Mouse (Mus musculus) kidney, adult 2 months (tissue): ENCODE results near the gene Gtf3a.

Source experiments
- CTCF ChIP-seq: fragments of 200-500 bp; conservative IDR thresholded peaks from 2 replicates; pipeline ENCODE4 v1.5.1; 2011; ENCODE audit warnings: low read depth, mild to moderate bottlenecking, control low read depth, low read length, moderate library complexity, mixed read lengths; ENCODE audit not compliant: insufficient read depth, insufficient read length
- POLR2A ChIP-seq: fragments of 200-500 bp; IDR thresholded peaks from one replicate; pipeline ENCODE4 v1.6.1; 2011; ENCODE audit warnings: low read depth, low read length, control low read depth

DNA sequence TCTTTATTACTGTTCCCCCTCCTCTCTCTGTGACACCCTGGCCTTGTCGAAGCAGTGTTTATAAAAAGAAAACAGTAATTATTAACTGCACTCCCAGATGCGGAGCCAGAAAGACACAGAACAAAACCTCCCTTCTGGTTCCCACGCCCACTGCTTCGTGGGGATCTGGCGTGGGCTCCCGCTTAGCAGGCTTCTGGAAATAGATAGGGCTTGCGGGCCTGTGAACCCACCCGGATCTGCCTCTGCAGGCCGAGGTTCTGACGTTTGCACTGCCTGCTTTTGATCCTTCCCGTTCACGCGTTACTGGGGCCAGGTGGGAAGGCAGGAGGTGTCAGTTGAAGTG, 26.3 kb downstream of the Gtf3a start:
- TF ChIP-seq CTCF (no peak), POLR2A (no peak)
